Mouse (Mus musculus): Measurements from ENCODE around the gene Hmox2. TPM values are rescaled to one million over a fixed set of nuclear protein-coding genes. Genes with fewer than 3 reads are reported as not detected.
"Not testable (repeated sequence)": the region's sequence is repeated elsewhere in the genome, so short reads cannot be mapped to it uniquely, and the experiment has no call there.

The Hmox2 gene
- total and polyA plus RNA-seq, 2 experiments from 2014 or later, result 37.9 to 92.7 TPM

GRCm38 (mm10) chr16:4682628-4683179 lies 43.5 kb upstream of the Hmox2 start:
- H3K27me3 ChIP-seq (ENCODE audit: insufficient read depth, low read length), result no peaks in the 10 kb centered on the region
- no peak overlapping the region for H3K9ac ChIP-seq (replicated peaks; ENCODE audit: low read length, poor library complexity, severe bottlenecking)
- 0 out of 2 replicates have a peak overlapping the region, but pooled peaks have one; percentile 88 for H3K4me2 ChIP-seq (ENCODE audit: low read depth, low read length, poor library complexity, severe bottlenecking)
- H3K27ac ChIP-seq (ENCODE audit: low read depth, low read length), result no peak overlapping the region
- no peak for TF ChIP-seq CTCF (IDR thresholded peaks at IDR 0.05)
- H3K36me3 ChIP-seq (ENCODE audit: insufficient read depth, low read length), result 0 out of 2 replicates have a peak, but pooled peaks cover 2% of the 10 kb centered on the region
- DNase-seq (ENCODE audit: low spot score) (no peak), ATAC-seq (ENCODE audit: low FRiP score) (no peak)
- 82% methylated on average over 4 of the region's 4 CpGs for WGBS
- H3K4me3 ChIP-seq (ENCODE audit: low read depth, low read length), result no peak overlapping the region
- no peaks in the 10 kb centered on the region for H3K9me3 ChIP-seq (ENCODE audit: low read length)
- H3K4me1 ChIP-seq (ENCODE audit: insufficient read depth, low read length), result peaks cover 11% of the 10 kb centered on the region

GRCm38 (mm10) chr16:4683193-4683580 lies 43.0 kb upstream of the Hmox2 start:
- 31% methylated on average over 9 of the region's 9 CpGs for WGBS
- Histone ChIP-seq H3K4me1 (ENCODE audit: insufficient read depth, low read length) (peaks cover 11% of the 10 kb centered on the region), H3K4me3 (ENCODE audit: low read depth, low read length) (peak overlapping the region; percentile 92), H3K27me3 (ENCODE audit: insufficient read depth, low read length) (no peaks in the 10 kb centered on the region), H3K9ac (replicated peaks; ENCODE audit: low read length, poor library complexity, severe bottlenecking) (peak overlapping the region; percentile 91), H3K9me3 (ENCODE audit: low read length) (no peaks in the 10 kb centered on the region), H3K4me2 (ENCODE audit: low read depth, low read length, poor library complexity, severe bottlenecking) (peak overlapping the region; percentile 88), H3K27ac (ENCODE audit: low read depth, low read length) (peak overlapping the region; percentile 40; the same call in 1 of the 2 replicates), H3K36me3 (ENCODE audit: insufficient read depth, low read length) (0 out of 2 replicates have a peak, but pooled peaks cover 5% of the 10 kb centered on the region)
- no peak for TF ChIP-seq CTCF (IDR thresholded peaks at IDR 0.05)
- ATAC-seq (ENCODE audit: low FRiP score), result no peak
- DNase-seq (ENCODE audit: low spot score), result no peak

DNA sequence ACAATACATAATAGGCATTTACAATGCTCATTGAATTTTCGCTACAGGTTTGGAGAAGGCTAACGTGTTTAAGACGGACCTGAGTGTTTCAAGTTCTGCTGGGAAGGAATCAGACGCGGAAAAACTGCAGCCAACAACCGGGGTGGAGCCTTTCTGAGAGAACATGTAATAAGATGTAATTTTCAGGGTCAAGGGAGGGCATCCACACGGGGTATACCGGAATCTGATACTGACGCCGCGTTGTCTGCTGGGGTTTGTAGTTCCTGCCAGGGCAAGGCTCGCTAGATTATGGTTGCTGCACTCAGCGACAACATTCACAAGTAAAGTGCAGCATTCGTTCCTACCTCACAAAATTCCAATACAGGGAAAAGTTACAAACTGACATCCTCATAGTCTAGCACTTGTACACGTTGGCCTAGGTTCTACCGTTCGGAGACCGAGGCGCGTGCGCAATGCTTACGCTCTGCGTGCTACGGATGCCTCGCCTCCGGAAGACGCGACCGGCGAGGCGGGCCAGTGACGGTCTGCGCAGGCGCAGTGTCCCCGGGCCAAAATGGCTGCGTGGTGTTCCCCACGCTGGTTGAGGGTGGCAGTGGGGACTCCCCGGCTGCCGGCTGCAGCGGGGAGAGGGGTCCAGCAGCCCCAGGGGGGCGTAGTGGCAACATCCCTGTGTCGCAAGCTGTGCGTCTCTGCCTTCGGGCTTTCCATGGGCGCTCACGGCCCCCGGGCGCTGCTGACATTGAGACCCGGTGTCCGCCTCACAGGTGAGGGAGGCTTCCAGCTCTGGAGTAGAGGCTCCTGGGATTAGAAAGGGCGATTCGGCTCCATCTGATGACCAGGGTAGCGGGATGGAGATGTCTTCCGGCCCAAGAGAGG lies 42.3 kb upstream of the Hmox2 start:
- under 1% methylated on average over 54 of the region's 54 CpGs for WGBS
- peak overlapping the region; percentile 71 for H3K27ac ChIP-seq (ENCODE audit: low read depth, low read length)
- DNase-seq (ENCODE audit: low spot score) (peak; percentile 96), ATAC-seq (ENCODE audit: low FRiP score) (peak; percentile 90)
- peak overlapping the region; percentile 88 for H3K4me2 ChIP-seq (ENCODE audit: low read depth, low read length, poor library complexity, severe bottlenecking)
- peaks cover 6% of the 10 kb centered on the region for H3K4me1 ChIP-seq (ENCODE audit: insufficient read depth, low read length)
- no peaks in the 10 kb centered on the region for H3K27me3 ChIP-seq (ENCODE audit: insufficient read depth, low read length)
- peak overlapping the region; percentile 92 for H3K4me3 ChIP-seq (ENCODE audit: low read depth, low read length)
- peak overlapping the region; percentile 91 for H3K9ac ChIP-seq (replicated peaks; ENCODE audit: low read length, poor library complexity, severe bottlenecking)
- H3K9me3 ChIP-seq (ENCODE audit: low read length), result no peaks in the 10 kb centered on the region
- 0 out of 2 replicates have a peak, but pooled peaks cover 6% of the 10 kb centered on the region for H3K36me3 ChIP-seq (ENCODE audit: insufficient read depth, low read length)
- TF ChIP-seq CTCF (IDR thresholded peaks at IDR 0.05), result no peak; the same call in 1 of the 2 replicates

GRCm38 (mm10) chr16:4684457-4684791 lies 41.7 kb upstream of the Hmox2 start:
- Histone ChIP-seq H3K4me1 (ENCODE audit: insufficient read depth, low read length) (peaks cover 4% of the 10 kb centered on the region; the same call in 1 of the 2 replicates), H3K9ac (replicated peaks; ENCODE audit: low read length, poor library complexity, severe bottlenecking) (peak overlapping the region; percentile 91), H3K4me3 (ENCODE audit: low read depth, low read length) (peak overlapping the region; percentile 92), H3K36me3 (ENCODE audit: insufficient read depth, low read length) (peaks cover 11% of the 10 kb centered on the region; the same call in 1 of the 2 replicates), H3K27ac (ENCODE audit: low read depth, low read length) (peak overlapping the region; percentile 71), H3K4me2 (ENCODE audit: low read depth, low read length, poor library complexity, severe bottlenecking) (peak overlapping the region; percentile 88), H3K27me3 (ENCODE audit: insufficient read depth, low read length) (no peaks in the 10 kb centered on the region), H3K9me3 (ENCODE audit: low read length) (no peaks in the 10 kb centered on the region)
- no peak for TF ChIP-seq CTCF (IDR thresholded peaks at IDR 0.05)
- DNase-seq (ENCODE audit: low spot score) (no peak), ATAC-seq (ENCODE audit: low FRiP score) (peak; percentile 12; the same call in 1 of the 2 replicates)
- 1% methylated on average over 9 of the region's 9 CpGs for WGBS

GRCm38 (mm10) chr16:4689371-4689770 lies 36.8 kb upstream of the Hmox2 start:
- not testable (repeated sequence) for H3K27me3 ChIP-seq (ENCODE audit: insufficient read depth, low read length); H3K4me1 ChIP-seq (ENCODE audit: insufficient read depth, low read length); H3K4me2 ChIP-seq (ENCODE audit: low read depth, low read length, poor library complexity, severe bottlenecking); H3K27ac ChIP-seq (ENCODE audit: low read depth, low read length); H3K9me3 ChIP-seq (ENCODE audit: low read length); ATAC-seq (ENCODE audit: low FRiP score); H3K9ac ChIP-seq (replicated peaks; ENCODE audit: low read length, poor library complexity, severe bottlenecking); H3K4me3 ChIP-seq (ENCODE audit: low read depth, low read length); DNase-seq (ENCODE audit: low spot score)
- WGBS, result 97% methylated on average over 4 of the region's 4 CpGs
- peak; percentile 47 for TF ChIP-seq CTCF (IDR thresholded peaks at IDR 0.05)
- H3K36me3 ChIP-seq (ENCODE audit: insufficient read depth, low read length), result peaks cover 33% of the 10 kb centered on the region

- WGBS, result 94% methylated on average over 3 of the region's 3 CpGs
- no peaks in the 10 kb centered on the region for H3K27me3 ChIP-seq (ENCODE audit: insufficient read depth, low read length)
- no peak for ATAC-seq (ENCODE audit: low FRiP score)
Measured at GRCm38 (mm10) chr16:4701211-4701610, 24.9 kb upstream of the Hmox2 start.

More at GRCm38 (mm10) chr16:4701211-4701610, 24.9 kb upstream of the Hmox2 start:
- no peak overlapping the region for H3K27ac ChIP-seq (ENCODE audit: low read depth, low read length)
- no peak overlapping the region for H3K4me3 ChIP-seq (ENCODE audit: low read depth, low read length)
- DNase-seq (ENCODE audit: low spot score), result no peak
- peaks cover 68% of the 10 kb centered on the region for H3K36me3 ChIP-seq (ENCODE audit: insufficient read depth, low read length)
- H3K4me1 ChIP-seq (ENCODE audit: insufficient read depth, low read length), result no peaks in the 10 kb centered on the region
- H3K9me3 ChIP-seq (ENCODE audit: low read length), result no peaks in the 10 kb centered on the region
- H3K4me2 ChIP-seq (ENCODE audit: low read depth, low read length, poor library complexity, severe bottlenecking), result no peak overlapping the region
- TF ChIP-seq CTCF (IDR thresholded peaks at IDR 0.05), result no peak
- H3K9ac ChIP-seq (replicated peaks; ENCODE audit: low read length, poor library complexity, severe bottlenecking), result no peak overlapping the region
